Mouse (Mus musculus): ENCODE results near the gene Gm9639. TPM values are rescaled to one million over a fixed set of nuclear protein-coding genes. Genes with fewer than 3 reads are reported as not detected.
A peak's percentile ranks its signal among the peaks of the same experiment; 100 is the strongest.

Gm9639 gene
- total and polyA plus RNA-seq, 3 experiments = not detected

- Histone ChIP-seq H3K9ac (ENCODE audit: control insufficient read depth, low read depth, low read length, poor library complexity, severe bottlenecking) (no peak overlapping the region), H3K36me3 (ENCODE audit: control insufficient read depth in 1 of 2, insufficient read depth in 2 of 2, low read length in 2 of 2) (no peaks in the 10 kb centered on the region)
- TF ChIP-seq ELF1 (IDR thresholded peaks at IDR 0.05; ENCODE audit: low read depth, low read length) (no peak), MAX (IDR thresholded peaks at IDR 0.05; ENCODE audit: low read length) (no peak), MYB (IDR thresholded peaks at IDR 0.05; ENCODE audit: low read depth, low read length) (no peak), MEF2A (IDR thresholded peaks at IDR 0.05; ENCODE audit: extremely low read depth, insufficient replicate concordance, low read depth, low read length, poor library complexity, severe bottlenecking) (no peak), ETS1 (IDR thresholded peaks at IDR 0.05; ENCODE audit: low read depth, low read length) (no peak), USF1 (IDR thresholded peaks at IDR 0.05; ENCODE audit: low read depth, low read length) (0 out of 2 replicates have a peak, but pooled peaks have one; percentile 18), GABPA (IDR thresholded peaks at IDR 0.05; ENCODE audit: low read depth, low read length) (no peak), ZMIZ1 (IDR thresholded peaks at IDR 0.05; ENCODE audit: low read depth, low read length) (no peak), MAFK (IDR thresholded peaks at IDR 0.05; ENCODE audit: borderline replicate concordance, low read depth, low read length) (no peak), MXI1 (IDR thresholded peaks at IDR 0.05; ENCODE audit: low read depth, low read length) (no peak), USF2 (IDR thresholded peaks at IDR 0.05; ENCODE audit: borderline replicate concordance in 1 of 2, insufficient read depth in 1 of 2, low read depth in 1 of 2, low read length in 2 of 2) (no peak), SMC3 (IDR thresholded peaks at IDR 0.05; ENCODE audit: low read depth, low read length) (peak; percentile 59), MAZ (IDR thresholded peaks at IDR 0.05; ENCODE audit: low read depth, low read length) (no peak), ZKSCAN1 (IDR thresholded peaks at IDR 0.05; ENCODE audit: low read depth, low read length) (no peak), TCF12 (IDR thresholded peaks at IDR 0.05; ENCODE audit: low read depth, low read length) (no peak), CTCF (IDR thresholded peaks at IDR 0.05 in 2 of 3, conservative IDR thresholded peaks at IDR 0.05 in 1 of 3; ENCODE audit: control insufficient read depth in 1 of 3, insufficient read depth in 1 of 3, low read depth in 2 of 3, low read length in 3 of 3, poor library complexity in 1 of 3, severe bottlenecking in 1 of 3) (peak; percentile 2 to 50 (median 12); a peak in 3 of 6 replicates), BHLHE40 (IDR thresholded peaks at IDR 0.05; ENCODE audit: borderline replicate concordance, low read depth, low read length) (no peak), ZNF384 (IDR thresholded peaks at IDR 0.05; ENCODE audit: low read depth, low read length) (0 out of 2 replicates have a peak, but pooled peaks have one; percentile 20), POLR2A (IDR thresholded peaks at IDR 0.05; ENCODE audit: control insufficient read depth in 1 of 2, insufficient read depth in 1 of 2, low read depth in 1 of 2, low read length in 2 of 2, poor library complexity in 1 of 2) (no peak), CHD1 (IDR thresholded peaks at IDR 0.05; ENCODE audit: low read depth, low read length) (no peak), ZC3H11A (IDR thresholded peaks at IDR 0.05; ENCODE audit: low read depth, low read length) (peak; percentile 60), POLR2AphosphoS5 (IDR thresholded peaks at IDR 0.05; ENCODE audit: borderline replicate concordance, low read depth, low read length) (no peak), E2F4 (IDR thresholded peaks at IDR 0.05; ENCODE audit: borderline replicate concordance, low read depth, low read length) (no peak), HCFC1 (IDR thresholded peaks at IDR 0.05; ENCODE audit: low read depth, low read length) (no peak), MYC (IDR thresholded peaks at IDR 0.05; ENCODE audit: low read depth, low read length) (no peak), EP300 (IDR thresholded peaks at IDR 0.05; ENCODE audit: low read depth in 1 of 2, low read length in 2 of 2) (no peak), TBP (IDR thresholded peaks at IDR 0.05; ENCODE audit: low read depth, low read length) (no peak), SIN3A (IDR thresholded peaks at IDR 0.05; ENCODE audit: low read length) (no peak), NRF1 (IDR thresholded peaks at IDR 0.05; ENCODE audit: insufficient read depth, low read depth, low read length, poor library complexity, severe bottlenecking) (no peak), NELFE (IDR thresholded peaks at IDR 0.05; ENCODE audit: low read depth, low read length) (no peak), RAD21 (IDR thresholded peaks at IDR 0.05; ENCODE audit: low read depth, low read length) (peak; percentile 63), CHD2 (IDR thresholded peaks at IDR 0.05; ENCODE audit: low read length) (no peak), POLR2AphosphoS2 (IDR thresholded peaks at IDR 0.05; ENCODE audit: low read length) (no peak), UBTF (IDR thresholded peaks at IDR 0.05; ENCODE audit: borderline replicate concordance, insufficient read depth, low read depth, low read length) (no peak), GATA1 (IDR thresholded peaks at IDR 0.05; ENCODE audit: low read depth, low read length) (no peak), KAT2A (conservative IDR thresholded peaks at IDR 0.05; ENCODE audit: low read depth, low read length) (no peak), TAL1 (IDR thresholded peaks at IDR 0.05; ENCODE audit: low read length) (no peak), JUND (IDR thresholded peaks at IDR 0.05; ENCODE audit: low read depth, low read length) (no peak)
Observed at GRCm38 (mm10) chr10:77753448-77753847, 41.4 kb downstream of the Gm9639 start.

More at GRCm38 (mm10) chr10:77753448-77753847, 41.4 kb downstream of the Gm9639 start:
- H3K27ac ChIP-seq (ENCODE audit: control insufficient read depth, low read depth, low read length) = no peak overlapping the region
- H3K9me3 ChIP-seq (replicated peaks; ENCODE audit: insufficient read depth, low read length) = no peaks in the 10 kb centered on the region
- no peaks in the 10 kb centered on the region for H3K79me2 ChIP-seq (ENCODE audit: control insufficient read depth, insufficient read depth, low read length, poor library complexity)
- peaks cover 0 to 5% of the 10 kb centered on the region in 2 experiments; a peak in 3 of 4 replicates for H3K27me3 ChIP-seq (ENCODE audit: control insufficient read depth in 1 of 2, insufficient read depth in 2 of 2, low read length in 2 of 2)
- peak; percentile 30 for DNase-seq (ENCODE audit: low read depth, low spot score)
- H3K4me3 ChIP-seq (ENCODE audit: control insufficient read depth in 1 of 2, insufficient read depth in 1 of 2, low read depth in 2 of 2, low read length in 2 of 2) = no peak overlapping the region
- no peaks in the 10 kb centered on the region for H3K4me1 ChIP-seq (ENCODE audit: control insufficient read depth in 1 of 2, insufficient read depth in 2 of 2, low read length in 2 of 2)
